Mouse (Mus musculus) C3H10T1/2 (cell line): Measurements from ENCODE around the gene Gm5741. TPM values are rescaled to one million over a fixed set of nuclear protein-coding genes. Genes with fewer than 3 reads are reported as not detected.

ENCODE experiments used
- polyA plus RNA-seq, 2 experiments: library from polyadenylated mRNA; unstranded; fragments of >200 nt; fragmentation: generic; extraction: Trizol; gene quantifications; one replicate each; pipeline ENCODE4 v1.2.1; 2012; ENCODE audit warnings: missing spikeins in 2 of 2

Gene Gm5741
- under 1 TPM in 1 of 2 experiments, not detected in 1; 0.48 TPM for polyA plus RNA-seq

DNA sequence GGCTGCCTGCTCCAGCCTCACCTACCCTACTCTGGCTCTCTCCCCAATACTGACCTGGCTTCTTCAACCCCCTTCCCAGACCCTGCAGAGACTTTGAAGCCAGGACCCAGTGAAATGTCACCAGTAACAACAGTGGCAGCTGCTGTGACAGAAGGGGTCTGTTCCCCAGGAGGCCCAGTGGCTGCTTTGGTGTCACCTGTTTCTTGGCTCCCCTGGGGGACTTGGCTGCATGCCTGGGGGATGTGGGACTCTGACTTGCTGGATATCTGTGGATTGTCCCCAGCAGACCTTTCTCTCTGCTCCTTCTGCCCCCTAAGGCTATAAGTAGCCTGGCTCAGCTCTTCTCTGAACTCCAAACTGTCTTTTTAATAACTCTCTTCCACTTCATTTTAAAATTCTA is at the start of gene Gm5741:
Gene Gm5741, minus strand, starts transcription at position 1 of the 400 bp plus-strand sequence.

DNA sequence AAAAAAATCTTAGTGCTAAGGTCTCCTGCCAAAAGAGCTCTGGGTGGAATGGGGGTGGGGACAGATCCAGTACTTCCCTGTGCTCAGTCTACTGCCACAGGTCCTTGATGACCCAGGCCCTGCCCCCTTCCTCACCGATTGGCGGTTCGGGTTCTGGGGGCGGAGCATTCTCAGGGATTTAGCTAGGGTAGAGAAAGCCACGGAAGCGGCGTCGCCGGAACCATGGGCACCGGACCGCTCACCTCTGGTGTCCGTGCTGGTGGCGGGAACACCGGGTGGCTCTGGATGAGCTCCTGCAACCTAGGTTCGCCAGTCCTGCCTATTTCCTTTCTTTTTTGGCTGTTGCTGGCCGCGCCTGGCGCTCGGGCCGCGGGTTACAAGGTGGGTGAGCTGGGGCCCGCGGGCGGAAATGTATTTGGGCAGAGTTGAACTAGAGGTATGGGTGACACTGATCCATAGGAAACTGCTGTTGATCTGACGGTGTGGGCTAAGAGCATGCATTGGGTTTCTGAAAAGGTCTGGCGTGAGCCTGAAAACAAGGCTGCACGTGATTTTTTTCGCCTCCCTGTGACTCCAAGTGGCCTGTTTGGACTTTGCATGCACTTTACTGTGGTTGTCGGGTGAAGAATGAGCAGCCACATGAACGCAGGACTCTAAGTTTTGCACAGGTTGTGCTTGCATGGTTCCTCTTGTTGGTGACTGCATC is 15.5 kb upstream of the Gm5741 start, which contains the start of gene Man2b1:
Gene Man2b1, plus strand, starts transcription at position 163 of the 706 bp plus-strand sequence.

DNA sequence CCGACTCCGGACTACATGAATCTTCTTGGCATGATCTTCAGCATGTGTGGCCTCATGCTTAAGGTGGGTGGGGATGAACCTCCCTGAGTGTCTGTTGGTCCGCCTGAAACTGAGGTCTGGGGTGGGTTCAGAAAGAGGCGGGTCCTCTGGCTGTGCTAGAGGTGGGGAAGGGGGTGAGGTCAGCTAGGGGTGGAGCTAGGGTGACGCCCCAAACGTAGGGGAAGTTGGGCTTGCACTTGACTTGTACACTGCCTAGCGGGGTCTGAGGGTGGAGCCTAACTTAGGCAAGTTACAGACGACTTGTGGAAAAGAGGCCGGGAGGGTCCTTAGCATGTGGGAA is 13.4 kb upstream of the Gm5741 start, which contains the start of gene Wdr83:
Gene Wdr83, minus strand, starts transcription at position 91 of the 340 bp plus-strand sequence.

DNA sequence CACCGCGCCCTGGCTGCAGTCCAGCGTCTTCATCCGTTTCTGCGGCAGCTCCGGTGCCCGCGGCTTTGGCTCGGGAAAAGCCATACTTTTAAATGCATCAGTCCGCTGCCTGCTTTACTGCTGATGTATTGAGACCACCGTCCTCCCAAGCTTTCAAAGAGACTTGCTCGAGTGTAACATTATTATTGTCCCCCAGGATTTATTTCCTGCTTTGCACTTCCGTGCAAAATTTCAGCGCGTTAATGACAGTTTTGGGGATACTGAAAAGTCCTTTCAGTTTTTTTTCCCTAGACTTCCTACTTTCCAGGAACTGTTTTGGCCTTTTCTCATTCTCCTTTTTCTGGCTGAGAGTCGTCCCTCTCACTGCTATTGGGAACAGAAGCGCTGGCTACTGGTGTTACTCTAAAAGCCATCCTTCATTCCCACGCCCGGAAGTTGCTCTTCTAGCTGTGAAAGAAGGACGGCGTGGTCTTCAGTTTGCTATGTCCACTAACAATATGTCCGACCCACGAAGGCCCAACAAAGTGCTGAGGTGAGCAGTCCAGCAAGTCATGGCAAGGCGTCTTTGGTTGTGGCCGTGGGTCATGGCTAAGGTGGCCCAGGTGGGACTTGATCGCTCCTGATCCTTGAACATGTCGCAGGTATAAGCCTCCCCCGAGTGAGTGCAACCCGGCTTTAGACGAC is 12.9 kb upstream of the Gm5741 start, which contains the start of gene Wdr83os:
Gene Wdr83os, plus strand, starts transcription at position 209 of the 684 bp plus-strand sequence.

DNA sequence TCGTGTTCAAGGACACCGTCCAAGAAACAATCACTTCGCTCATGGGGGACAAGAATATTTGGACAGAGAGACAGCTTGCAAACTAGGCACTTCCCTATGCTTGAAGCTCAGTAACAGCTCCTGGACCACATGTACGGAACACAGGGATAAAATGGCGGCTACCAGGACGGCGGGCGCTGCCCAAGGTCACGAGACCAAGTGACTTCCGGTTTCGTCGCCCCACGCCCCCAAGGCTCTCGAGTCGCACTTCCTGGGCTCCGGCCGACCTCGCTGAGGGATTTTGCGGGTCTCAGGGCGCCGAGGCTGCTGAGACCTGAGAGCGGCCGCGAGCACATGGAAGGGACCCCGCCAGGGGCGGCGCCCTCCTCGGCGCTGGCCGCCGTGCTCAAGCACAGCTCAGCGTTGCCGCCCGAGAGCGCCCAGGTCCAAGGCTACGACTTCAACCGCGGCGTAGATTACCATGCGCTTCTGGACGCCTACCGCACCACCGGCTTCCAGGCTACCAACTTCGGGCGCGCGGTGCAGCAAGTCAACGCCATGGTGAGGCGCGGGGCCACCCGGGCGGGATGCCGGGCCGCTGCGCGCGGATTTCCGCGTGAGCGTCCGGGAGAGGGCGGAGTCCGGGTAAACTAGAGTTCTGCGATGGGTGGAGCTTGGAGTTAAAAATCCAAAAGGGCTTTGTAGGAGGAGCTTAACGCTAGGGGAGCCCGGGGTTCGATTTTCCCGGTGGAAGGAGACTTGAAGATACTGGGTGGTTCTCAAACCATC is 3.9 kb upstream of the Gm5741 start, which contains the start of gene Dhps:
Gene Dhps, plus strand, starts transcription at position 244 of the 768 bp plus-strand sequence.

DNA sequence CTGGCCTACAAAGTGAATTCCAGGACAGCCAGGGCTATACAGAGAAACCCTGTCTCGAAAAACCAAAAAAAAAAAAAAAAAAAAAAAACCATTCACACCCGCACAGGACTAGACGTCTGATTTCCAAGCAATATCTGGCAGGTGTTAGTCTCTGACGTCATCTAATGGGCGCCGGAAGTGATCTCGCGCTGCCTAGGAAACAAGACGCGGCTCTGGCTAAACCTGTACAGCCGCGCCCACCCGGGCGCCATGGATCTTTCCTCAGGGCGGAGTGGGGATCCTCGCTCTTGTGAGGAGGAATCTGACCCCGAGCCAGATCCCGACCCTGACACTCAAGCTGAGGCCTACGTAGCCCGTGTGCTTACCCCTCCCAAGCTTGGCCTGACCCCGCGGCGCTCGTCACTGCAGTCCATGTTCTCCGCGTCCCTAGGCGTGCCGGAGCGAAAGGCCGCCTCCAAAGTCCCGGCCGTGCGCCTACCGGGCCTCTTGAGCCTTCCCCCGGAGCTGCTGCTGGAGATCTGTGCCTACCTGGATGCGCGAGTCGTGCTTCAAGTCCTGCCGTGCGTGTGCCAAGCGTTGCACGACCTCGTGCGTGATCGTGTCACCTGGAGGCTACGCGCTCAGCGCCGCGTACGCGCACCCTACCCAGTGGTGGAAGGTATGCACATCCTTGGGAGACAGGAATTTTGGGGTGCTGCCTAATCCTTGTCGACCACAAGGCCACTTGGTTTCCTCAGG is 7.7 kb downstream of the Gm5741 start, which contains the start of gene Fbxw9:
Gene Fbxw9, plus strand, starts transcription at position 177 of the 738 bp plus-strand sequence.

DNA sequence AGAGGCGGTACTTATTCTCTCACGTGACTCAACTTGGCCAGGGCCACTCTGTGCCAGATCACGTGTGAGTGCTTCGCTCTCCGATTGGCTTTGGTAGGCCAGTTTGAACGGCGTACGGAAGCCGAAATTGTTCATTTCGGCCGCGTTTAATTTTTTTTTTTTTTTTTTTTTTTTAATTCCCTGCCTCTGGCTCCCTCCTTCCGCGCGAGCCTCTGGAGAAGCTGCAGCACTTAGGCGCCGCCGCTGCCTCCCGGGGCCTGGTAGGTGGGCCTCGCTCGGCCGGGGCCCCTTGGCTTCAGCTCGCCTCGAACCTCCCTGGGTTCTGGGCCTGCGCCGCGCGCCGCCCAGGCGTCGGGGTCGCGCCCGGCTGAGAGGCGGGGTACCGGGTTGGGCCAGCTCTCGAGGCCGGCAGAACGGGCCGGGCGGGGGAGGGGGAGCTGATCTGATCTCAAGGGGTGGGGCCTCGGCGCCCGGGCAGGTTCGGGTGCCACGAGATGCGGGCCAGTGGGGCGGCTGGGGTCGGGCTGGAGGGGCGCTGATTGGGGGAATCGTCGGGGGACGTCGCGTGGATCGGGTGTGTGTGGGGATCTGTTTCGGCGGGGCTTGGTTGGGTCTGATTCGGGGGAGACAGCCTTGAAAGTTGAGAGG is 30.9 kb downstream of the Gm5741 start, which contains the start of gene Tnpo2:
Gene Tnpo2, plus strand, starts transcription at position 198 of the 648 bp plus-strand sequence.

DNA sequence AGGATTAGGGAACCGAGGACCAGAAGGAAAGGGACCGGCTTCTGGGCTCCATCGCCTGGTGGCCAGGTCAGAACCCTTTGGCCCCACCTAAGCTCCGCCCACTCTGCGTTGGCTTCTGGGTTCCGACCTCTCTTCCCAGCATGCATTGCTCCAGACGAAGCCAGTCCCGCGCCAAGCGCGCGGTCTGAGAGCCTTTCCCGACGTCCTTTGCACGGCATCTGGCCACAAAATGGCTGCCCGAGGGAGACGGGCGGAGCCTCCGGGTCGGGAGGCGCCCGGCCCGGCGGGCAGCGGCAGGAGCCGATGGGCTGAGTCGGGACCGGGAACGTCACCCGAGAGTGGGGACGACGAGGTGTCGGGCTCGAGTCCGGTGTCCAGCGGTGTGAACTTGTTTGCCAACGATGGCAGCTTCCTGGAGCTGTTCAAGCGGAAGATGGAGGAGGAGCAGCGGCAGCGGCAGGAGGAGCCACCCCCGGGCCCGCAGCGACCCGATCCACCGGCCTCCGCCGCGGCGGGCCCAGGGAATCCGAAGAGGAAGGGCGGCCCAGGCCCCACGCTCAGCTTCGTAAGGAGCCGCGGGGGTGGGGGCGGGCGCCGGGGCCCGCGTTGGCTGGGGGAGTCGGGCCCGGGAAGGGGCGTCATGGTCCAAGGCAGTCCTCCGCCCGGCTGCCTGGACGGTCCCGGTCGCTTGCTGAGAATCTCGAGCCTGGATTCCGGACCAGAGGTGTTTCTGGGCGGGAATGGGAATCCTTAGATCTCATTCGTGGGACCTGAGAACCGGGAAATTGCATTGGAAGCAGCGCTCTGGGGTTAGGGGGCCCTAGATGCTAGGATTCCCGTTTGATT is 40.9 kb downstream of the Gm5741 start, which contains the start of gene Trir:
Gene Trir, plus strand, starts transcription at position 154 of the 846 bp plus-strand sequence.

DNA sequence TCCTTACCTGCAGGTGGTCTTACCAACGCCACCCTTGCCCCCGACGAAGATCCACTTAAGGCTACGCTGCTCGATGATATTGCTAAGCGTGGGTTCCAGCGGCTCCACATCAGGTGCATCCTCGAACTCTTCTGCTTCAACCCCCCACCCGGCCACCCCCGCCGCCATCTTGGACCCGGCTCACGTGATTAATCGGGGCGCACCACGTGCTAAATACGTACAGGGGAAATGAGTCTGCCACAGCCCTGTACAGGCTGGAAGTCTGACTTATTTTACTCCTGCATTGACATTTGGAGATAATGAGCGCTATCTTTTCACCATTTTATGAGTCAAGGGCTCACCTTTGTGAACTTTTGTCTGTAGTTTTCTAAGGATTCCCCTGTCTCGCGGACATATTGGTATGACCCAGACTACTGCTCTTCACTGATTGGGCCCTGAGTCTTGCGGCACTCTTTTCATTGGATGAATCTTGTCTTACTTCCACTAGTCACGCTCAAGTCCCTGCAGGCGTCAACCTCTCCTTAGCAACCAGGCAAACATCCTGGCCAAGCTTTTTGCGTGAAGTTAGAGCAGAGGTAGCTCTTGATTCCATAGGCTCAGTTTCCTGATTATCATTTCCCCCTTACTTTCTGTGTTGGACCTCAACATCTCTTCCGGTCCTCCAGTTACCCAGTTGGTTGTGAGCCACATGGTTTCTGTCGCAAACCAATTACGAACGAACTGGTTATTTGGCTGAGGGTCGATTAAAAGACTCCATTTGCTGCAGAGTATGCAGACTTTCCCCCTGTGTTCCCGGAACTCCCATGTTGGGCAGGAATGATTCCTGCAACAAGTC is 42.5 kb downstream of the Gm5741 start, which contains the start of gene Asna1:
Gene Asna1, minus strand, starts transcription at position 184 of the 835 bp plus-strand sequence.

Other genes starting within 250 kb of the Gm5741 start
- 10 to 100 TPM in 1 of 2 experiments, 1 to 10 TPM in 1; 2.8 to 12.6 TPM for gene Dand5, start 245.2 kb downstream of the Gm5741 start, polyA plus RNA-seq
- gene Gadd45gip1, start 236.5 kb downstream of the Gm5741 start, polyA plus RNA-seq: 10 to 100 TPM; 31.0 to 75.6 TPM
- 10 to 100 TPM; 61.5 to 69.9 TPM for gene Rad23a, start 227.3 kb downstream of the Gm5741 start, polyA plus RNA-seq
- gene Calr, start 221.0 kb downstream of the Gm5741 start, polyA plus RNA-seq: 100 to 1,000 TPM; 585 to 801 TPM
- 100 to 1,000 TPM in 1 of 2 experiments, 10 to 100 TPM in 1; 76.6 to 106 TPM for gene Farsa, start 211.0 kb downstream of the Gm5741 start, polyA plus RNA-seq
- 1 to 10 TPM in 1 of 2 experiments, under 1 TPM in 1; 0.08 to 3.1 TPM for gene Syce2, start 195.9 kb downstream of the Gm5741 start, polyA plus RNA-seq
- gene Gcdh, start 174.1 kb downstream of the Gm5741 start, polyA plus RNA-seq: 10 to 100 TPM in 1 of 2 experiments, 1 to 10 TPM in 1; 4.6 to 16.7 TPM
- under 1 TPM; 0.08 to 0.27 TPM for gene Klf1, start 166.1 kb downstream of the Gm5741 start, polyA plus RNA-seq
- 10 to 100 TPM; 11.5 to 17.3 TPM for gene Dnase2a, start 159.4 kb downstream of the Gm5741 start, polyA plus RNA-seq
- under 1 TPM in 1 of 2 experiments, not detected in 1; 0.06 TPM for gene Mast1, start 130.6 kb downstream of the Gm5741 start, polyA plus RNA-seq
- under 1 TPM in 1 of 2 experiments, not detected in 1; 0.05 TPM for gene Rtbdn, start 121.0 kb downstream of the Gm5741 start, polyA plus RNA-seq
- not detected for gene Gm49661, start 98.5 kb downstream of the Gm5741 start, polyA plus RNA-seq
- 100 to 1,000 TPM; 723 to 905 TPM for gene Prdx2, start 98.4 kb downstream of the Gm5741 start, polyA plus RNA-seq
- 100 to 1,000 TPM in 1 of 2 experiments, 10 to 100 TPM in 1; 85.1 to 248 TPM for gene Rnaseh2a, start 98.2 kb downstream of the Gm5741 start, polyA plus RNA-seq
- gene Junb, start 89.3 kb downstream of the Gm5741 start, polyA plus RNA-seq: 10 to 100 TPM; 27.0 to 43.6 TPM
- 1 to 10 TPM; 2.4 to 5.2 TPM for gene Hook2, start 77.4 kb downstream of the Gm5741 start, polyA plus RNA-seq
- gene Best2, start 53.5 kb downstream of the Gm5741 start, polyA plus RNA-seq: under 1 TPM in 1 of 2 experiments, not detected in 1; 0.17 TPM
- 100 to 1,000 TPM; 150 to 247 TPM for gene Asna1, start 42.7 kb downstream of the Gm5741 start, polyA plus RNA-seq
- gene Trir, start 41.2 kb downstream of the Gm5741 start, polyA plus RNA-seq: 100 to 1,000 TPM; 205 to 250 TPM
- gene Tnpo2, start 31.1 kb downstream of the Gm5741 start, polyA plus RNA-seq: 10 to 100 TPM in 1 of 2 experiments, 1 to 10 TPM in 1; 8.0 to 41.1 TPM
- 10 to 100 TPM; 11.0 to 31.1 TPM for gene Fbxw9, start 7.9 kb downstream of the Gm5741 start, polyA plus RNA-seq
- 100 to 1,000 TPM in 1 of 2 experiments, 10 to 100 TPM in 1; 51.7 to 147 TPM for gene Dhps, start 3.8 kb upstream of the Gm5741 start, polyA plus RNA-seq
- 100 to 1,000 TPM; 149 to 151 TPM for gene Wdr83os, start 12.8 kb upstream of the Gm5741 start, polyA plus RNA-seq
- 10 to 100 TPM; 14.8 to 25.8 TPM for gene Wdr83, start 13.3 kb upstream of the Gm5741 start, polyA plus RNA-seq
- 10 to 100 TPM in 1 of 2 experiments, 1 to 10 TPM in 1; 6.8 to 20.5 TPM for gene Man2b1, start 15.3 kb upstream of the Gm5741 start, polyA plus RNA-seq
- gene Zfp791, start 55.1 kb upstream of the Gm5741 start, polyA plus RNA-seq: under 1 TPM in 1 of 2 experiments, not detected in 1; 0.05 TPM
- not detected for gene Cks1brt, start 83.9 kb upstream of the Gm5741 start, polyA plus RNA-seq
- not detected for gene Olfr371, start 158.0 kb upstream of the Gm5741 start, polyA plus RNA-seq
- 10 to 100 TPM in 1 of 2 experiments, 1 to 10 TPM in 1; 3.6 to 16.9 TPM for gene Orc6, start 231.7 kb upstream of the Gm5741 start, polyA plus RNA-seq
- 10 to 100 TPM in 1 of 2 experiments, 1 to 10 TPM in 1; 2.3 to 20.5 TPM for gene Vps35, start 231.8 kb upstream of the Gm5741 start, polyA plus RNA-seq